Mouse (Mus musculus) kidney, postnatal 10 days (tissue): ENCODE results near the gene Tmem266.

ENCODE experiments used
- DNase-seq: peaks from one replicate; pipeline ENCODE4 v3.0.0; 2021; ENCODE audit warnings: mixed read lengths

Gene Tmem266

GRCm38 (mm10) chr9:55326515-55327233, at the start of gene Tmem266, which contains the start of gene Nrg4:
Tmem266 (plus strand) TSS chr9:55326913.
Nrg4 (minus strand) TSS chr9:55326844.
- DNase-seq = peak; percentile 84

GRCm38 (mm10) chr9:55277562-55277961, 49.2 kb upstream of the Tmem266 start:
- DNase-seq = peak; percentile 37

GRCm38 (mm10) chr9:55279114-55279825, 47.4 kb upstream of the Tmem266 start:
- no peak for DNase-seq

- peak; percentile 31 for DNase-seq
These were observed 43.2 kb upstream of the Tmem266 start for GRCm38 (mm10) chr9:55283516-55283915.

- no peak for DNase-seq
These were observed 41.5 kb upstream of the Tmem266 start for GRCm38 (mm10) chr9:55285197-55285596.

- no peak for DNase-seq
These were observed 37.1 kb upstream of the Tmem266 start for GRCm38 (mm10) chr9:55289475-55290198.

GRCm38 (mm10) chr9:55291966-55292365, 34.7 kb upstream of the Tmem266 start:
- DNase-seq = no peak

GRCm38 (mm10) chr9:55296221-55296620, 30.5 kb upstream of the Tmem266 start:
- no peak for DNase-seq

- no peak for DNase-seq
These were observed 19.6 kb upstream of the Tmem266 start for GRCm38 (mm10) chr9:55307066-55307465.

GRCm38 (mm10) chr9:55307557-55307956, 19.2 kb upstream of the Tmem266 start:
- DNase-seq = no peak

- DNase-seq = no peak
These were observed 18.3 kb upstream of the Tmem266 start for GRCm38 (mm10) chr9:55308455-55308854.

- peak; percentile 81 for DNase-seq
These were observed 15.2 kb upstream of the Tmem266 start for GRCm38 (mm10) chr9:55311560-55311959.

- DNase-seq = no peak
These were observed 13.0 kb upstream of the Tmem266 start for GRCm38 (mm10) chr9:55313619-55314261.

- no peak for DNase-seq
These were observed 4.1 kb upstream of the Tmem266 start for GRCm38 (mm10) chr9:55322641-55323040.

GRCm38 (mm10) chr9:55324085-55324484, 2.6 kb upstream of the Tmem266 start:
- peak; percentile 10 for DNase-seq

- DNase-seq = no peak
These were observed 2.2 kb upstream of the Tmem266 start for GRCm38 (mm10) chr9:55324516-55324915.

- no peak for DNase-seq
These were observed 1.7 kb upstream of the Tmem266 start for GRCm38 (mm10) chr9:55325061-55325460.

GRCm38 (mm10) chr9:55325564-55326514, 874 bp upstream of the Tmem266 start:
- no peak for DNase-seq

- no peak for DNase-seq
These were observed 512 bp downstream of the Tmem266 start for GRCm38 (mm10) chr9:55327234-55327615.

GRCm38 (mm10) chr9:55328151-55328918, 1.6 kb downstream of the Tmem266 start:
- DNase-seq = no peak

- DNase-seq = no peak
These were observed 2.7 kb downstream of the Tmem266 start for GRCm38 (mm10) chr9:55329401-55329800.
